Mouse (Mus musculus): ENCODE results near the gene Gstt1.
A peak's percentile ranks its signal among the peaks of the same experiment; 100 is the strongest.
"Not testable (repeated sequence)": the region's sequence is repeated elsewhere in the genome, so short reads cannot be mapped to it uniquely, and the experiment has no call there.

The Gstt1 gene

GRCm38 (mm10) chr10:75798176-75798696 lies at the start of gene Gstt1:
Gstt1 (minus strand) TSS chr10:75798584.
- DNase-seq (ENCODE audit: low spot score in 2 of 2), result peak; percentile 78 to 84

DNA sequence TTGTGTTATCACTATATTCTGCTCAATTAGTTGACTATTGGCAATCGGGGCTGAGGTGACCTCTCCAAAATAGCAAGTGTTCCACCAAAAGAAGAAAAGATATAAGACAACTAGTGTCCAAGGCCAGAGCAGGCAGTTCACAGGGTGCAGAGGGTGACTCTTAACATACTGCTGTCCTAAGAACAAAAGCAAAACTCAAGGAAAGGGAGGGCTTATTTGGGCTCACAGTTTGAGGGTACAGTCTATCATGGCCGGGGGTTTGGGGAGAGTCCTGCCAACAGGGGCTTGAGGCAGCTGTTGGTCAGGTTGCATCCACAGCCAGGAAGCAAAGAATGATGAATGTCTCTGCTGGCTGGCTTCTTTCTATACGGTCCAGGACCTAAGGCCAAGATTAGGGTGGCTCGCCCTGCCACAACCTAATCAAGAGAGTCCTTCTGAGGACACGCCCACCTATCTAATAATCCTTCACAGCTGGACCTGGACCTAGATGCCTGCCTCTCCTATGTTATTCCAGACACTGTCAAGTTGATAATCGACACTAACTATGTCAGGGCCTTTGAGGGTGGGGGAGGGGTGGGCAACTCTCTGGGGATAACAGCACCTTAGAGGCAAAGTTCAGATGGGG lies 47.0 kb upstream of the Gstt1 start:
- DNase-seq (ENCODE audit: low spot score in 2 of 2), result peak; percentile 56 to 69

GRCm38 (mm10) chr10:75844800-75845199 lies 46.4 kb upstream of the Gstt1 start:
- no peak for DNase-seq (ENCODE audit: low spot score in 2 of 2)

GRCm38 (mm10) chr10:75843898-75844297 lies 45.5 kb upstream of the Gstt1 start:
- DNase-seq (ENCODE audit: low spot score in 2 of 2), result not testable (repeated sequence)

DNA sequence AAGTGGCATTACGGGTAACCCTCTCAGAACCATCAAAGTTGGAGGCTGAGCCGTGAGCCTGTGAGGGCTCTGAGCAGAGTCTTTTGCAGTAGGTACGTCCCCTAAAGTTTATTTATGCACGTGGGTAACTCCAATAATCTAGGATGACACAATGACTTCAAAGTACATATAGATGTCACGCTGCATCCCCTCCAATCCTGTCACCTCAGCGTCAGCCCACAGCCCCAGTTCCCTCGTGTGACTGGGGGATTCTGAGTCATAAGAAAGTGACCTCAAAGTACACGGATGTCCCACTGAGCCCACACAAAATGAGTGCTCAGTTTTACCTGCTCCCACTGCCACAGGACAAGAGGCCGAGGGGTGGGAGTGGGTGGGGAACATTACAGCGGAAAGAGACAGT lies 40.7 kb upstream of the Gstt1 start:
- no peak for DNase-seq (ENCODE audit: low spot score in 2 of 2)

DNA sequence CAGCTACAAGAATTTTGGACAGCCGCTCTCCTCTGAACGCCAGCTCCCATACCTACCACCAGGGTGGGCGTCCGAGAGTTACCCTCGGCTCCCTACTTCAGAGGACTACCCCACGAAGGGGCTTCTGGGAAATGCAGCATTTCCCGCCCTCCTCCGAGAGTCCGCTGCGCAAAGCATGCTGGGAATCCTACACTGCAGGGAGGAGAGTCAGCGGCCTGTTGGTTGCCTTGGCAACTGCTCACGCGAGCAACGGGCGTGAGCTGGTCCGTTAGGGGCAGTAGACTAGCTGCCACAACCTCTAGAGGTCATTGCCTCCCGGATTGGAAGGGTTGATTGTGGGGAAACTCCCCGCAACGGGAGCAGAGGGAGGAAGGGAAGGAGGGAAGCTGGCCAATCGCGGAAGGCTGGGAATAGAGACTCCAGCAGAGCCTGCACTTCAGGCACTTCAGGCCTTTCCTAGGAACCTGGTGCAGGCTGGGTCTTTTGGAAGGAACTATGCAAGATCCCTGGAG lies 38.9 kb upstream of the Gstt1 start, which contains the start of gene Gstt2:
TSS of gene Gstt2 (minus strand) at position 177 of the 512 bp plus-strand sequence.
- peak; percentile 93 for DNase-seq (ENCODE audit: low spot score in 2 of 2)

DNA sequence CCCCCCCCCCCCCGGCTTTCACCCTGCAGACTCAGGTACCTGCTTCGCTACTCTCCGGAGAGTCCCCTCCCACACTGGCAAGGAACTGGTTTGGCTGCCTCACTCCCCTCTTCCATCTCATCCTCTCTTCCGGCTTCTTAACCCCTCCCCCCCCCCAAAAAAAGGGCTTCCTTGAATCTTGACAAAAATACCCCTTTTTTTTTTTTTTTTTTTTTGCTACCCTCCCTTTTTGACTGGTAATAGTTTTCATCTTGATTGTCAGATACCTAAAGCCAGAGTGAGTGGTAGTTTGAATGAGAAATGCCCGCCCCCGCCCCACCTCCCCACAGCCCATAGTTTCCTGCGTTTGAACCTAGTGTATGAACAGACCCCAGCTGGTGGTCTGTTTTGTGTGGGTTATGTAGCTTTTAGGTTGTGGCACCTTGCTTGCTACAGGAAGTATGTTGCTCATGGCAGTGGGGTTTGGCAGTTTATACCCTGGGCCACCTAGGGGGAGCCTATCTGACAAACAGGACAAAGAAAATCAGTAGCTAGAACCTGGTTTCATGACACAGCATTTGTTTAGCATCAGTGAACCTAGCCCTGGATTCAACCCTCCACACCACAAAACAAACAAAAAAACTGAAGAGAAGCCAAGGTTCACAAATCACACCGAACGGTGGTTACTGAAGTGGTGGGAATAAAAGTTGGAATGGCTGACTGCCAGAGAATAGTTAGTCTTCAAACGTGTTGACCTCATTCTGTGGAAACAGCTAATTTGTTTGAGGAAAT lies 37.6 kb upstream of the Gstt1 start:
- DNase-seq (ENCODE audit: low spot score in 2 of 2), result peak in 1 of 2 experiments; percentile 53

DNA sequence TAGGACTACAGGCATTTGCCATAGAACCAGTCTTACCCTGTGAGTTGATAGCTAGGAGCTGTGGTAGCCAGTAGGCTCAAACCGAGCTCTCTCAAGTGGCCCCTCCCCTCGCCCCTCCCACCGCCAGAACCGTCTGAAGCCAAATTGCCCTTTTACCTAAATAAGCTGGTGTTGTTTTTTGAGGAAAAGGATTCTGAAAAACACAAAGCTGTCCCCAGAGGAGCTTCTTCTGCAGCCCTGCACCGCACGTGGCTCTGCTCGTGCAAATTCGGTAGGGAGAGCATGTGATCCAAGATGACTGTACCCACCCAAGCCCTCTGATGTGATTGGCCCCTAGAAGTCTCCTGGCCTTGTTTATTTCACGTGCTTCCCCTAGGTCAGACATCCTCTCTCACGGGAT lies 36.9 kb upstream of the Gstt1 start:
- peak; percentile 69 to 85 for DNase-seq (ENCODE audit: low spot score in 2 of 2)

GRCm38 (mm10) chr10:75834721-75835120 lies 36.3 kb upstream of the Gstt1 start:
- peak in 1 of 2 experiments; percentile 48 for DNase-seq (ENCODE audit: low spot score in 2 of 2)

GRCm38 (mm10) chr10:75834250-75834649 lies 35.9 kb upstream of the Gstt1 start:
- peak; percentile 82 to 90 for DNase-seq (ENCODE audit: low spot score in 2 of 2)

DNA sequence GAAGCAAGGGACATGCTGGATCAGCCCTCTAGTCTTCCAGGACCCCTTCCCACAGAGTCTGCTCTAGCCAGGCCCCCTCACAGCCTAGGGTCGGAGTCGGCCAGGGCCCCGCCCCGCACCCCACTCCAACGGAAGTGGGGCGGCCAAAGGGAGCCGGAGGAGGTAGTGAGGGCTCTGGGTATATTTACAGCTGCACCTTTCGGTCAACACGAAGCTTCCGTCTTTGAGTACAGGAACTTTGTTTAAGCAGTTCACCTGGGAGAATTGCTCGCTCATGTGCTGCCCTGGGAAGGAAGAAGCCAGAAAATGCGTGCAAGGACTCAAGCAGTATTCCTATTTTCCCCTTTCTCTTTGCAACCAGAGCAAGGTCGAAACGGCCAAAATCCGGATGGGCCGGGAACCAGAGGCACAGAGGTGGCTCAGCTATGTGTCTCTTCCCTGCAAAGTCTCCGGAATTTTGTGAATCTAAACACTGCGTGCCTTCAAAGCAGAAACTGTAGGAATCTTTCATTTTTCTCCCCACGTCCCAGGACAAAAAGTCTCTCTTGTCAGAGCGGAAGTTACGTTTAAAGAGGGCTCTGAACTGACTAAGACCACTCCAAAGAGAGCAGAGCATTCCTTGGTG lies 35.2 kb upstream of the Gstt1 start:
- DNase-seq (ENCODE audit: low spot score in 2 of 2), result peak; percentile 47 to 56

GRCm38 (mm10) chr10:75832272-75832895 lies 34.0 kb upstream of the Gstt1 start:
- DNase-seq (ENCODE audit: low spot score in 2 of 2), result peak; percentile 62 to 85

- DNase-seq (ENCODE audit: low spot score in 2 of 2), result no peak
These were observed 31.9 kb upstream of the Gstt1 start for GRCm38 (mm10) chr10:75830275-75830670.

DNA sequence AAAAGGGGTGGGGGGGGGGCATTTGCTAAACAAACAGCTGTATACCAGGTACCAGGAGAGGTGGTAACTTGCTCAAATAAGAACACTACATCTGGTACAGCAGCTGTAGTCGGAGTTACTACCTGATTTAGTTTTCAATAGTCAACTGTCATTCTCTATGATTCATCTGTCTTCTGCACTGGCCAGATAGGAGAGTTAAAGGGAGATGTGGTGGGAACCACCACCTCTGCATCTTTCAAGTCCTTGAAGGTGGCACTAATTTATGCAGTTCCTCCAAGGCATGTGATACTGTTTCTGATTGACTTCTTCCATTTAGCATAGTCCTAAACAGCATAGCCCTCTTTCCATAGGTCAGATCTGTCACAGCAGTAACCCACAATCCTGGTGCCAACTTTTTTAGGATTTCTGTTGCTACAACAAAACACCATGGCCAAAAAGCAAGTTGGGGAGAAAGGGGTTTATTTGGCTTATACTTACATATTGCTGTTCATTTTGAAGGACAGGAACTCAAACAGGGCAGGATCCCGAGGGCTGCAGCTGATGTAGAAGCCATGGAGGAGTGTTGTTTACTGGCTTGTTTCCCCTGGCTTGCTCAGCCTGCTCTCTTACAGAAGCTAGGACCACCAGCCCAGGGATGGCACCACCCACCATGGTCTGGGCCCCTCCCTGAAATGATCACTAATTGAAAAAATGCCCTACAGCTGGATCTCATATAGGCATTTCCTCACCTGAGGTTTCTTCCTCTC lies 31.3 kb upstream of the Gstt1 start:
- DNase-seq (ENCODE audit: low spot score in 2 of 2), result no peak

DNA sequence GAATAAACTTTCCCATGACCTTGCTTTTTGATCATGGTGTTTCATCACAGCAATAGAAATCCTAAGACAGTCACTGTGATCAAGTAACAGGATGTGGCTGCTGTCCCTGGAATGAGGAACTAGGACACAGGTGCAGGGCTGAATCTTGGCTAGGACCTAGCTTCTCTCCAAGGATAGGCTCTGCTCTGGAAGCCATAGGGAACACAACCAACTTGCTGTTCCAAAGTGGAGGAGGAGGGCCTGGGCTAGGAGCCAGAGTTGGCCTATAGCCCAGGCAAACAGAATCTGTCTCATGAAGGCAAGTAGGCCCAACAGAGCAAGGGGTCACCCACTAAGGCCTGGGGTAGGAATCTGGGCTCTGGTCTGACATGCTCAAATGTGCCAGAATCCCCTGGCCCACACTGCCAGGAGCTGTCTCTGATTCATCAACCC lies 30.1 kb upstream of the Gstt1 start:
- DNase-seq (ENCODE audit: low spot score in 2 of 2), result no peak

GRCm38 (mm10) chr10:75827668-75828360 lies 29.4 kb upstream of the Gstt1 start:
- DNase-seq (ENCODE audit: low spot score in 2 of 2), result no peak

- no peak for DNase-seq (ENCODE audit: low spot score in 2 of 2)
These were observed 26.1 kb upstream of the Gstt1 start for GRCm38 (mm10) chr10:75824530-75824929.

GRCm38 (mm10) chr10:75823782-75824181 lies 25.4 kb upstream of the Gstt1 start:
- DNase-seq (ENCODE audit: low spot score in 2 of 2), result no peak

DNA sequence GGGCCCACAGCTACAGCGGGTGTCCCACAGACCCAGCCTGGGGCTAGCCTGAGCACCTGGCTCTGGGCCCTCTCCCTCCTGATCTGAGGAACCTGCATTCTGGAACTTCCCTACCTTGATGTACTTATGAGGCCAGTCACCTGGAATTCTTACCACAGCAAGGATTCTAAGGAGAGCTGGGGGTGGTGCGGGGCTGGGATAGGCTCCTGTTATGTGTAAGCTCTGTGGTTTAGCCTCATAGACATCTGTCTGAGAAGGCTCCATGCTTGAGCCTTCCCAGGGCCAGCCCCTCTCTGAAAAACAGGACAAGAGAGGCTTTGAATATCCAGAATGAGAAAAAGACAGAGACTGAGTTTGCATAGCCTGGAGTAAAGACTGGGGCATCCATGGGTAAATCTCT lies 24.1 kb upstream of the Gstt1 start, which contains the start of gene Gstt4:
TSS of gene Gstt4 (minus strand) at position 101 of the 400 bp plus-strand sequence.
- no peak for DNase-seq (ENCODE audit: low spot score in 2 of 2)

- DNase-seq (ENCODE audit: low spot score in 2 of 2), result no peak
These were observed 21.5 kb upstream of the Gstt1 start for GRCm38 (mm10) chr10:75819882-75820281.

Data from spleen, postnatal 10 days (tissue).